Mouse (Mus musculus) megakaryocyte, embryonic 14.5 days (primary cell): Measurements from ENCODE around the gene Ripply3.

ENCODE experiments used
- FLI1 ChIP-seq: IDR thresholded peaks from 2 replicates; pipeline ENCODE4 v1.6.1; 2012; ENCODE audit warnings: low read length, inconsistent platforms, mixed read lengths
- GATA1 ChIP-seq: IDR thresholded peaks from 3 replicates; pipeline ENCODE4 v1.6.1; 2012; ENCODE audit warnings: mixed read lengths, low read length, inconsistent platforms, borderline replicate concordance

- no peak for TF ChIP-seq GATA1
- TF ChIP-seq FLI1: no peak
Observed at GRCm38 (mm10) chr16:94283972-94284371, 44.2 kb upstream of the Ripply3 start.
